Mouse (Mus musculus) liver, postnatal 0 days (tissue): ENCODE measurements at regions not wholly inside any gene's neighbourhood (a gene's known extent, or its start where the extent isn't known, plus 50 kb on each side); places are given as distances from the start of the nearest gene placed in this dataset.

Experiments
- CTCF ChIP-seq: sonication (generic); IDR thresholded peaks from 2 replicates; pipeline ENCODE4 v1.5.1; 2016; ENCODE audit warnings: antibody characterized with exemption, low read depth
- EP300 ChIP-seq: IDR thresholded peaks from 2 replicates; pipeline ENCODE4 v1.6.1; 2016; ENCODE audit warnings: antibody characterized with exemption, low read depth, mild to moderate bottlenecking

DNA sequence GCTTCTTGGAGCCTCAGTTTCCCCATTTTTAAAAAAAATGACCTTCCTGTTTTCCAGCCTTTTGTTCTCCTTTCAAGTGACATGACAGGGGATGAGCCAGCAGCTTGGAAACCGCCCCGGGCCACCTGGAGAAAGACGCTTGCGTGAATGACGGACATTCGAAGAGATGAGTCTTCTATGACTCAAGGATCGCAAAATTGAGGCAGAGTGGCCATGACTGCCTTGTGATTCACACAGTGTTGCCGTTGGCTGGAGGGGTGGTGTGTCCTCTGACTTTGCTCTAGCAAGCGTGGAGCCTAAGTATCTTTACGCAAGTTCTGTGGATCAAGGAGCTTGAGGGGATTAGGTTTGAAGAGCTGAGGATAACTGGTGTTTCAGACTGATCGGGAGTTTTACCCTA, 205.0 kb upstream of the Serp2 start:
- TF ChIP-seq CTCF (no peak), EP300 (no peak)
